Mouse (Mus musculus) urinary bladder, postnatal 14 days (tissue): Measurements from ENCODE around the gene Tpra1.

Source experiments
- DNase-seq: peaks from one replicate; pipeline ENCODE4 v3.0.0; 2021; ENCODE audit warnings: low spot score

Gene Tpra1

GRCm38 (mm10) chr6:88927595-88927994, 25.5 kb downstream of the Tpra1 start:
- peak; percentile 75 for DNase-seq

DNA sequence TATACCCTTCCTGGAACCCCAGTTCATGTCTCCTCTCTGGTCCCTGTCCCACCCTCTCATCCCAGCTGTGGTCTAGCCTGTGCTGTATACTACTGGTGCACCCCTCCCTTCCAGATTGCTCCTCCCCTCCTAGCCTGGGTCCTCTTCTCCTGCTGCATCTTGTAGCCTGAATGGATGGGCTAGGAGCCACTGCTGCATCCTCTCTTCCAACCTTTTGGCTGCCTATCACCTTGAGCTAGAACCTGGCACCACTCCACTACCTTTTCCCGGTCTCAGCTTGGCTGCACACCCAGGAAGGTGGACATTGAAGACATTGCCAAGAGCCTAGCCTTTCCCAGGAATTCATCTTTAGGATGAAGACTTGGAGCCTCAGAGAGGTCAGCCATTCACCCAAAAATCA, 26.0 kb downstream of the Tpra1 start:
- no peak for DNase-seq

GRCm38 (mm10) chr6:88928576-88928975, 26.5 kb downstream of the Tpra1 start:
- no peak for DNase-seq

- DNase-seq: no peak
These were observed 27.4 kb downstream of the Tpra1 start for GRCm38 (mm10) chr6:88929451-88929850.

GRCm38 (mm10) chr6:88930049-88930448, 28.0 kb downstream of the Tpra1 start:
- DNase-seq: no peak

DNA sequence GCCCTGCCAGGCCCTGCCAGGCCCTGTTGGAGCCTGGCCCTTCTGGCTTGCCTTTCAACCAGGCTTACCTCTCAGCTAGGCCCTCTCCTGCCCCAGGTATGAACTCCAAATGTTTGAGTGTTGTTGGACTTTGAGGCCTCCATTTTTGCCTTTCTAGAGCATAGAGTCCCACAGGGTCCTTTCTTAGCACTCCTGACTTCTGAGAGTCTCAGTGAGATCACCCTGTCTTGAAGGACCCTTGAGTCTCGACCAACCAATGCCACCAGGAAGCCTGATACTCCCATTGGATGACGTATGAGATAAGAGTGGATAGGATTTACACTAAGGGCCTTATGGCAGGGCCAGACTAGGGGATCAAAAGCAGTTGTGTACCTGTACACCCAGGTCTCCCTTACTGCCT, 29.4 kb downstream of the Tpra1 start:
- no peak for DNase-seq

GRCm38 (mm10) chr6:88934132-88934531, 32.1 kb downstream of the Tpra1 start:
- no peak for DNase-seq

DNA sequence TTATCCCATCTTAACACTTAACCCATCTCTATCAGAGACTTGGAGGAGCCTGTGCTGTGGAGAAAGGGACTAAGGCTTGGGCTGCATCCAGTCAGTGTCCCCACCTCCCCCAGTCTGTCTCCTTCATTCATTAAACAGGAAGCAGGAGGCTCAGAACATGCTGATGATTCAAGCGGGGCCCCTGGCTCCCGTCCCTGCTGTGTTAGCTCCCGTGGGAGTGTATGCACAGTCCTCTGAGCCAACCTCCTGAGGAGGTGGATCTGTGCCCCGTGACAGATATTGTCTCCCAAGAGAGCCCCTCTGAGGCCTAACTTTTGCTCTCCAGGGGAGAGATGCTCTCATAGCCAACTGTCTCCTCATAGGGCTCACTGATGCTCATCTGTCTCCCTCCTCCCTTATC, 32.8 kb downstream of the Tpra1 start:
- no peak for DNase-seq

GRCm38 (mm10) chr6:88935735-88936276, 33.8 kb downstream of the Tpra1 start:
- peak; percentile 57 for DNase-seq

DNA sequence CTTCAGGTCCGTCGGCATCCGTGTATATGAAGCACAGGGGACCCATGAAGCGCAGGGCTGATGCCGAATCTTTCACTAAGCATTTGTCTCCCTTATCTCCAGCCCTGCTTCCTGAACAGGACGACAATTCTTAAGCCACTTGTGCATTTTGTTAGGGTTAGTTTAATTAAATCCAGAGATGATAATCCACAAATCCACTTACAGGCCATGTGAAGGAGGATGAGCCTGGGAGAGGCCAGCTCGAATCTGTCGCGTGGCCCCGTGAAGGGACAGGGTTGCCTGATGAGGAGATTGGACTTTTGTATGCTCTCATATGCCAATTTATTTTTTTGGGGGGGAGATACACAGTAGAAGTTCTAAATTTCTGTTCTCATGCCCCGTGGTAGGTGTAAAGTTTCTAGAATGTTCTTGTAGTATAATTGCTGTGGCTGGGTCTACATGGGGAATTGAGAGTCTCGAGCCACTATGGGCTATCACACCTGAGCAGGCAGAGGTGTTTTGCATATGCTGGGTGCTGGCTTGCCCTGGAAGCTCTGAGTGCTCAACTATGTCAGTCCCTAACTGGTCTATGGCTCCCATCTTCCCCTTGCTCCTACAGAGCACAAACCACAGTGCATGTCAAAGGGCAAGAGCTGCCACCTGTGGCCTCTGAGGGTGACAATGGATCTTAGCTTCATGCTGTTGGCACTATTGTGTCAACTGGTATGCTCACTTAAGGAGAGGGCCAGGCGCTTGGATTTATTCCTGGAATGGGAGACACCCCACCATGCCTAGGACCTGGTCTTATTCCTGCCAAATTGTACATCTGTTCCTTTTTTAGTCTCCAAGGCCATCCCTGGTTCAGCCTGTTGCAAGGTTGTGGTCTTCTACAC, 34.5 kb downstream of the Tpra1 start:
- DNase-seq: no peak

- no peak for DNase-seq
These were observed 35.1 kb downstream of the Tpra1 start for GRCm38 (mm10) chr6:88937214-88937549.

DNA sequence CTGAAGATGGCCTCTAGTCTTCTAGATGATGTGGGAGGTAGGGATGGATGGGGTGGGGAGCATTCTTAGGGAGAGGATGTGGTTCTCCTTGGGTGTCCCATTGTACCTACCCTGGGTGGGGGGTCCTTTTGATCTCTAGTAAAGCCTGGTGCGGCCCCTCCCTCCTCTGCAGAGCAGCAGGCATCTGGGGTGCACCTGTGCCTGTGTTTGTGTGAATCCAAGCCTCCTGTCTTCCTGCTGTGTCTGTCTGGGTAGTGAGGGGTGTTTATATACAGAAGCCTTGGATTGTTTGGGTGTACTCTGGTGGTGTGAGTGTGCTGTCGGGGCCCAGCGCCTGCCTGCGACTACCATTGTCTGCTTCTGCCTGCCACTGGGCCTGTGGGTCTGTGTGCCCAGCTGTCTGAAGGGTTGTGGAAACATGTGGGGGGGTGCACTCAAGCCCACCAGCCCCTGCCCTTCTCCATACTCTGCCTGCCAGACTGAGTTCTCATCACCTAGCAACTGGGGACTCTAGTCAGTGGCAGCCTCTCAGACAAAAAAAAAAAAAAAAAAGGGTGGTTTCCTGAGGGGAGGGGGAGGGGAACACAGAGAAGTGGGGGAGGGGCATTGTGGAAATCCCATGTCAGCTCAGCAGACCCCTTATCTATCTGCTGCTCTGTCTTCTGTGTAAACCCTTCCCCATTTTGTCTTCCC, 36.1 kb downstream of the Tpra1 start:
- no peak for DNase-seq

DNA sequence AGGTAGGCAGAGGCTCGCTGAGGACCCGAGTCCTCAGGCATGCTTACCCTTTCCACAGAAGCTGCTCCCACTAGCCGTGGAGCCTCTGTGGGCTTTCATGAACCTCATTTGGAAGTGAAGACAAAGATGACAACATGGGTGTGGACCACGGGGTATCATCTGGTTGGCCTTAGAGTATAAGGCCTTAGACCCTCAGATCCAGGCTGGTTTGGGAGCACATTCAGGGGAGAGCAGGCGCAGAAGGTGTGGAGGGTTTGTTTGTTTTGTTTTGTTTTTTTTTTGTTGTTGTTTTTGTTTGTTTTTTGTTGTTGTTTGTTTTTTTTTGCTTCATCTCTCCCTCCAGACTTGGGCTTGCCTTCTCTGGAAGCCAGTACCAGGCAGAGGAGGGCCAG, 36.6 kb downstream of the Tpra1 start:
- no peak for DNase-seq

DNA sequence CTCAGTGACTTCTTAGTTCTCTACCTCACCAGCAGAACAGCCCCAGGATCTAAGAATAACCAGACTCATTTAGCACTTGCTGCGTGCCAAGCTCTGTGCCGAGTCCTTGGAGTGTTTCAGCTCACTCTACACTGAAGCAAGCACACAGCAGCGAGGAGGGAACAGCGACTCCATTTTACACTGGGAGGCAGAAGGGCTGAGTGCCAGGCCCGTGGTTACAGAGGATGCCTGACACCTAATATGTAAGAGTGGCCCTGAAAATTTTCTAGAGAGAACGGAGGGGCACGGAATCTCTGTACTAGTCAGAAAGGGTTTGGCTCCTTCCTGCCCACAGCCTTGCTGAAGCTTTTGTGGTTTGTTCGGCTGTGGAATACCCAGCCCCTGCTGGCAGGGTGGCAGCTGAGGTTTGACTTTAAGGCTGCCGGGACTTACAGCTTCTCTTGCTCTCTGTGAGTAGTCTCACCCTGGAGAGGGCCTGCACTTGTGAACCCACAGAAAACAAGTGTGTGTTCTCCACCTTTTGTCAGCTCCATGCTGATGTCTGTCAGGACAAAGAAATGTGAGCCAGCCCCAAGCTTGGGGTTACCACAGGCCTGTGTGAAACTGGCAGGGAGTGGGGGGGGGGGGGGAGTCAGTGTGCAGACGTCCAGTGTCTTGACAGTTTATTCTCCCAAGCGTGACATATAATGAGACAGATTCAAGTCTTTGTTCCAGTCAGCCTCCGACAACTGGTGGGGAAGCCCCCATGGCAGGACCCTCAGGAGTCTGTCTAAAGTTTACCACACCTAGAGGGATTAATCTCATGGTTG, 37.4 kb downstream of the Tpra1 start:
- no peak for DNase-seq

DNA sequence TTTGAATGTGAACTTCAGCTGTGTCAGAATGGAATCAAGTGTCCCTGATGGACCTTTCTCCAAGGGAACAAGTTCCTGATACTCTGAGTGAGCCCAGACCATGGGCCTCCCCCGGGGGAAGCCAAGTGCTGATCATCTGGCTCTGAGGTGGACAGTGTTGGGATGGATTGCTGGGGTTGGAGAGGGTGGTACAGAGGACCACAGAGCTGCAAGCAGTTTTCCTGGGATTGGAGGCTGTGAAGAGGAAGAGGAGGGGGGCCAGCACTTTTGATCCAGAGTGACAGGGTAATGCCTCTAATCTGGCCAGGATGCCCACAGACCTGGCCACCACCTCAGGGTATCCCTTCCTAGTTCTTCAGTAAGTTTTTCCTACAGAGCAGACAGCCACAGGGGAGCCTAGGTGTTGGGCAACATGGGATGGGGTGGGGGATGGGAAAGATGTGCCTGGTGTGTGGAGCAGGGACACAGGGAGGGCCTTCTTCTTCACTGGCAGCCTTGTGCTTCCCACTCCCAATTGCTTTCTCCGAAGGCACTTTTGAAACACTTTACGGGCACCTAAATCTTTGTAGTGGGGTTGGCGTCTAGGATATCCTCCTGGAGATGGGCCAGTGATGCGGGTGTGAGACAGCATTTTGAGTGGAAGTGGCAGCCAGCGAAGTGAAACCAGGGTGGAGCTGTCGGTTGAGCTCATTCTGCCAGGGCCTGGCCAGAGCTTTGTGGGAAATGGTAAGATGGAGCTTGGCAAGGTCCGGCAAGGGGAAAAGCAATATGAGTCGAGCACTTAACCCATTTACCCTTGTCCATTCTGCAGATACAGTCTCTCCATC, 38.3 kb downstream of the Tpra1 start:
- no peak for DNase-seq

GRCm38 (mm10) chr6:88941628-88942027, 39.6 kb downstream of the Tpra1 start:
- no peak for DNase-seq

GRCm38 (mm10) chr6:88942595-88942994, 40.5 kb downstream of the Tpra1 start:
- DNase-seq: no peak

DNA sequence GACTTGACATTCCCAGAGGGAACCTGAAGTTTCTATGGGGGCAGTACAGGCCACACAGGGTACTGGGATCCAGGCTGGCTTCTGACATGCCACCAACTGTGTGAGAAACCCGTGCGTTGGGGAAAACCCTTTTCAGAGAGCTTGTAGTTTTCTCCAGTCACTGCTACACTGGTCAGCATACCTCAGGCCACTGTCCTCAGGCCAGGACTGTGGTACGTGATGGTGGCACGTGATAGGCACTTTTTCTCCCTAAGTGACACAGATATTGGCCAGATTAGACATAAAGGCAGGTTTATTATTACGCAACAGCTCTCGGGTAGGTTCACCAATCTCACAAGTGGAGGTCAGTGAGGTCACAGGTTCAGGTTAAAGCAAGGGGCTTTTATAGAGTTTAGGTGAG, 41.6 kb downstream of the Tpra1 start:
- no peak for DNase-seq

DNA sequence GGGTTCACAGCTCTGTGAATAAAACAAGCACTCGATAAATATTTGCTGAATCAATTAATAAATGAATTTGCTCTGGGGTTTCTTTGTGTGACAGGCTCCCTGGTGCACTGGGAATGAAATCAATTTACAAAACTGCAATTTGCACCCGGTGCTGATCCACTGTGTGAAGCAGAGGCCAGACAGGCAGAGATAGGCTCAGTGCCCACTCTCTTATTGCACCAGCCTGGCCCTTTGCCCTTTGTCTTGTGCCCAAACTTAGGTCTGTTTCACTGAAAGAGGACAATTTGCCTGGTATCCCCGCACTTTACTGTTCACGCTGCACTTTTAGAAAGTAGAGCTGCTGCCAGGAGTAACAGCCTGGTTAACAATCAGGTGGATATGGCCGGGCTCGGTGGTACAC, 44.4 kb downstream of the Tpra1 start:
- no peak for DNase-seq

DNA sequence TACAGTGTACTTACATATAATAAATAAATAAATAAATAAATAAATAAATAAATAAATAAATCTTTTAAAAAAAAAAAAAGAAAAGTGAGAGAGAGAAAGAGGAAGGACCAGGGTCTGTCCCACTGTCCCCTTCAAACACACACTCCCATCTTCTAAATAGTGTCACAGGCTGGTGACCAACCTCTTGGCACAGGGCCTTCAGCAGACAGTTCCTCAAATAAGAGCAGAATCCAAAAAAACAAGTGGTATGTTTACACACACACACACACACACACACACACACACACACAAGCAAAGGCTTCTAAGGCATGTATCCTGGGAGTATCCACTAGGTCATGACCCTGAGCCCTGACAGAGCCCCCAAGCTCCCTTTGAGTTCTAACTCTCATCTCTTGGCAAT, 45.7 kb downstream of the Tpra1 start:
- no peak for DNase-seq

DNA sequence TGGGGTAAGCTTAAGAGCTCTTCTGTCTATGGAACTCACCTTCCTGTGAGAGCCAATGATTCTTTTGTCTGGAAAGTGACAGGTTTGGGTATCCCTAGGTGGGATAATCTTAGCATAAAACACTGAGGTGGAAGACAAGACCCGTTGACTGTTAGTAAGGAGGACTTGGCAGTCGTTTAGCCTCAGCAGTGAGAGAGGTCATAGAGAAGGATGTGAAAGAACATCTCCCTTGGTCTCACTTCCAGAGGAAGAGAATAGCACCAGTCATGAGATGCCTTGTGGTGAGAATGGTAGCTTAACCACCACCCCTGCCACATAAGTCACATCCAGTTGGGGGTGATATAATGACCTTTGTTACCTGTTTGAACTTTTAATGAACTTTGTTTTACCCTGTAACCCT, 54.7 kb downstream of the Tpra1 start:
- DNase-seq: no peak

DNA sequence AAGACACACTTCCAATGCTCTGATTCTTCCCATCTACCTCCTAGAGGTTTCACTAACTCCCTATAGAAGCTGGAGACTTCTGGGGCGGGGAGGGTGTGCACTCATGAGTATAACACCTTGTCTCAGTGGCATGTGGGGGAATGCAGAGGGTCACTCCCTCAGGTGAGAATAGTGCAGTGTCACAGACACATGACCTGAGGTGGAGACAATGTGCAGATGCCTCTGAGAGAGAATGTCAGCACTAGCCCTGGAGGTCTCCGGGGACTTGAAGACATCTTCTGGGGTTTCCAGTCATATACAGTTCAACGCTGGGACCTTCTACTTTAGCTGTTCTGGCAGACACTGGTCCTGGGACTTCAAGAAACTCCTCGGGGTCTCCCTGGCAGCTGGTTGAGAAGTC, 55.3 kb downstream of the Tpra1 start:
- DNase-seq: no peak
